Mouse (Mus musculus): ENCODE results near the gene Fam81a.

DNA sequence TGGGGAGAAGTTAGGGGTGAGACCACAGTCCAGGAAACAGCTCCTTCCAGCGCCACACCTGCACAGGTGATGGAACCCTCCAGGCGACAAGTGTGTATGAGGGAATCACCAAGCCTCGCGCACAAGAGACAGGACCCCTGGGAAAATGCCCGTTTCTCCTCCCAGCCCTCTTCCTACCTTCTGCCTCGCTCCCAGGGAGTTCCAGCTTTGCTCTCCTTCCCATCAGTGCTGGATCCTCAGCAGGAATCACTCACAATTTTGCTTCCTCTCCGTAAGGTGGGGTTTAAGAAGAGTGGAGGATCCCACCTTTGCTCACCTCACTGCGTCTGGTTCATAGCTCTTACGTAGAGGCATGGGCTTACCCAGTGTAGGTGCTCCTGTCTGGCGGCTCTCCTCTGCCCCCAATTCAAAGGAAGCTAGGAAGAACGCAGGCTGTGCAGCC, 454 bp downstream of the Fam81a start:
- TF ChIP-seq CTCF (IDR thresholded peaks at IDR 0.05; ENCODE audit: borderline replicate concordance, extremely low read depth, insufficient read depth, insufficient read length) (no peak), POLR2A (IDR thresholded peaks at IDR 0.05; ENCODE audit: borderline replicate concordance, extremely low read depth, insufficient read depth, insufficient read length, poor library complexity, severe bottlenecking) (no peak)
